Mouse (Mus musculus): Measurements from ENCODE around the gene Chmp6.

Gene Chmp6

GRCm38 (mm10) chr11:119939073-119939710 is 26.0 kb downstream of the Chmp6 start:
- no peak for DNase-seq

GRCm38 (mm10) chr11:119939711-119940106 is 26.5 kb downstream of the Chmp6 start:
- no peak for DNase-seq

GRCm38 (mm10) chr11:119940142-119940541 is 26.9 kb downstream of the Chmp6 start:
- DNase-seq = no peak

GRCm38 (mm10) chr11:119941794-119942193 is 28.6 kb downstream of the Chmp6 start:
- no peak for DNase-seq

GRCm38 (mm10) chr11:119942201-119942726 is 29.0 kb downstream of the Chmp6 start:
- no peak for DNase-seq

- peak; percentile 97 for DNase-seq
Measured at GRCm38 (mm10) chr11:119942727-119943427, 29.6 kb downstream of the Chmp6 start, which contains the start of gene Baiap2. Gene Baiap2 (plus strand): TSS chr11:119942763.

- DNase-seq = no peak
Measured at GRCm38 (mm10) chr11:119943428-119943988, 30.3 kb downstream of the Chmp6 start.

- DNase-seq = no peak
Measured at GRCm38 (mm10) chr11:119945343-119945742, 32.1 kb downstream of the Chmp6 start.

GRCm38 (mm10) chr11:119947426-119947825 is 34.2 kb downstream of the Chmp6 start:
- no peak for DNase-seq

GRCm38 (mm10) chr11:119947897-119948296 is 34.7 kb downstream of the Chmp6 start:
- no peak for DNase-seq

GRCm38 (mm10) chr11:119948305-119948704 is 35.1 kb downstream of the Chmp6 start:
- no peak for DNase-seq

GRCm38 (mm10) chr11:119948803-119949202 is 35.6 kb downstream of the Chmp6 start:
- DNase-seq = no peak

- no peak for DNase-seq
Measured at GRCm38 (mm10) chr11:119950535-119950934, 37.3 kb downstream of the Chmp6 start.

- DNase-seq = no peak
Measured at GRCm38 (mm10) chr11:119951326-119951725, 38.1 kb downstream of the Chmp6 start.

GRCm38 (mm10) chr11:119952429-119953224 is 39.4 kb downstream of the Chmp6 start:
- DNase-seq = no peak

- no peak for DNase-seq
Measured at GRCm38 (mm10) chr11:119954233-119954632, 41.0 kb downstream of the Chmp6 start.

GRCm38 (mm10) chr11:119954749-119955337 is 41.6 kb downstream of the Chmp6 start:
- no peak for DNase-seq

- DNase-seq = no peak
Measured at GRCm38 (mm10) chr11:119955432-119955831, 42.2 kb downstream of the Chmp6 start.

GRCm38 (mm10) chr11:119956590-119956989 is 43.3 kb downstream of the Chmp6 start:
- no peak for DNase-seq

GRCm38 (mm10) chr11:119958856-119959255 is 45.6 kb downstream of the Chmp6 start:
- DNase-seq = no peak

- DNase-seq = no peak
Measured at GRCm38 (mm10) chr11:119959714-119960113, 46.5 kb downstream of the Chmp6 start.

GRCm38 (mm10) chr11:119960671-119961070 is 47.4 kb downstream of the Chmp6 start:
- no peak for DNase-seq

GRCm38 (mm10) chr11:119961511-119961910 is 48.3 kb downstream of the Chmp6 start:
- DNase-seq = no peak

All from cerebellum, adult 8-10 months (tissue).